Mouse (Mus musculus): Measurements from ENCODE around the gene Serpina3c.

DNA sequence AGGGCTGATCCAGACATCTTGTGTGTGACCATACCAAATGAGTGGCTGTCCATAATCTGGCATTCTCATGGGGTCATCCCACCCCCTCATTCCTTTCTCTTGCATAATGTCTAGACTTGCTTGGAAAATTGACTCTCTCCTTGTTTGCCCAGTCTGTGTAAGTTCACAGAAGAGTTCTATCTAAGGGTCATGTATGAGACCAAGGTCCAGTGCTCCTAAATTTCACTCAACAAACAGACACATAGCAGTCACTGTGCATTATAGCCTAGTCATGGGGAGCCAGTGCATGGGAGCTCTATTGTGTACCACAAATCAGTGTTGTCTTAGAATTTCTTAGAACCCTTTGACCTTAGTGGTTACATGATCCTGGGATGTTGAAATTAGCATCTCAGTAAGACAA, 46.8 kb downstream of the Serpina3c start:
- no peak for TF ChIP-seq HCFC1 (IDR thresholded peaks at IDR 0.05; ENCODE audit: borderline replicate concordance, insufficient read depth, low read length)
- no peak for TF ChIP-seq CHD2 (IDR thresholded peaks at IDR 0.05; ENCODE audit: low read depth, low read length)
- TF ChIP-seq MAFK (IDR thresholded peaks at IDR 0.05; ENCODE audit: insufficient read depth, low read depth, low read length), result no peak
- no peak for TF ChIP-seq ZNF384 (IDR thresholded peaks at IDR 0.05; ENCODE audit: low read depth, low read length)
- no peak for TF ChIP-seq ZC3H11A (IDR thresholded peaks at IDR 0.05; ENCODE audit: borderline replicate concordance, low read depth, low read length)
